ENCODE assay signal across 9 mouse cellular contexts in the genomic region with DNA sequence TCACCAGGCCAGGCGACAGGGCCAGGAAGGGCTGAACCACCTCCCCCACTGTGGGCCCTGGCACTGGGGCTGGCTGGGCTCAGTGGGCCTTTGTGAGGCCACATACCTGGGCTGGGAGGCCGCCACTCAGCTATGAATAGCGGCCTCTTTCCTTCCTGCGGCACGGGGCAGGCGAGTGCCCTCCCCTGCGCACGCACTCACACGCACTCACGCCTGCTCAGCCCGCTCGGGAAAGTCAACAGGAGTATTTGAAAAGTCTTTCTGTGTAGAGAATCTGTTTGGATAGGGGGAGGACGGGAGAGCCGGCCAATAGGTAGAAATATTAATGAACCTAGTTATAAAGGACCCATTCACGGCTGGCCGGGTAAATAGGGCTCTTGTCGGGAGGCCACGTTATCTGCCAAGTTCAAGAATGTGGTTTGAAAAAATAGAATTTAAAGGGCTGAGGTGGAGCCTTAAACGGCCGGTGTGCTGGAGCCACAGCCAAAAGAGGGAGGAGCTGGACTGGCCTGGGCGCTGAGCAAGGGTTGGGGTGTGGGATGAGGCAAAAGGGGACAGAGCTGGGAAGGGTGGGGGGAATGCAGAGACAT. TPM values are rescaled to one million over a fixed set of nuclear protein-coding genes. Genes with fewer than 3 reads are reported as not detected.
A peak's percentile ranks its signal among the peaks of the same experiment; 100 is the strongest.
DNase-seq lines count a peak whose midpoint lies in the region; ATAC-seq lines count a peak whose summit lies in the region.
"Had no signal": no experiment of that assay in that cellular context is flagged by ENCODE, and none has a peak within 500 bp of the region (broad histone marks: within the 10 kb centered on the region; RNA-seq: fewer than 3 reads in every experiment).

No protein-coding gene starts in this region.

- ATAC-seq in kidney, embryonic 16.5 days (ENCODE audit: low FRiP score, low TSS enrichment): peak; percentile 72; the same call in 1 of the 2 replicates
- ATAC-seq in CD4-positive, CD25-positive, alpha-beta regulatory T cell, adult 4 months: no peak
- no peak for ATAC-seq in megakaryocyte, adult 5-6 weeks (ENCODE audit: poor library complexity, severe bottlenecking)

- H3K4me1 ChIP-seq in forebrain, embryonic 10.5 days: peaks cover 17% of the 10 kb centered on the region
- H3K4me1 ChIP-seq in kidney, embryonic 16.5 days (ENCODE audit: insufficient read depth, low read length): peaks cover 2% of the 10 kb centered on the region; the same call in 1 of the 2 replicates

- H3K4me3 ChIP-seq in forebrain, embryonic 10.5 days: no peak overlapping the region
- no peak overlapping the region for H3K4me3 ChIP-seq in kidney, embryonic 16.5 days (ENCODE audit: low read length)

- no peak overlapping the region for H3K9ac ChIP-seq in kidney, embryonic 16.5 days (replicated peaks; ENCODE audit: low read length)

- DNase-seq in brain, adult 2 months (ENCODE audit: low read depth, low spot score): peak; percentile 18
- peak; percentile 19 for DNase-seq in forebrain, embryonic 10.5 days (ENCODE audit: extremely low spot score, low spot score)
- peak; percentile 38 for DNase-seq in lung, postnatal 14 days
- DNase-seq in thymus, adult 18-20 months: no peak
- DNase-seq in cerebellum, adult 9-11 months: no peak

- H3K27me3 ChIP-seq in forebrain, embryonic 10.5 days (ENCODE audit: poor library complexity, severe bottlenecking): no peaks in the 10 kb centered on the region
- no peaks in the 10 kb centered on the region for H3K27me3 ChIP-seq in kidney, embryonic 16.5 days (ENCODE audit: insufficient read depth, low read length)

- no peaks in the 10 kb centered on the region for H3K9me3 ChIP-seq in forebrain, embryonic 10.5 days
- H3K9me3 ChIP-seq in kidney, embryonic 16.5 days (ENCODE audit: low read length): no peaks in the 10 kb centered on the region

- H3K27ac ChIP-seq in forebrain, embryonic 10.5 days: peak overlapping the region; percentile 57
- no peak overlapping the region for H3K27ac ChIP-seq in kidney, embryonic 16.5 days (ENCODE audit: low read length)

- no peaks in the 10 kb centered on the region for H3K36me3 ChIP-seq in forebrain, embryonic 10.5 days (replicated peaks)
- no peaks in the 10 kb centered on the region for H3K36me3 ChIP-seq in kidney, embryonic 16.5 days (ENCODE audit: insufficient read depth, low read length)

- 67% methylated on average over 21 of the region's 21 CpGs for WGBS in forebrain, embryonic 10.5 days
- WGBS in kidney, embryonic 16.5 days: 40% methylated on average over 21 of the region's 21 CpGs

- no peak overlapping the region for H3K4me2 ChIP-seq in kidney, embryonic 16.5 days (replicated peaks; ENCODE audit: low read depth, low read length)

RNA-seq across cellular contexts. Expression of gene Kif12, which starts 14.4 kb away (rescaled TPM):
- polyA plus RNA-seq in forebrain, embryonic 10.5 days (2016; fragmentation: Nextera tagmentation; extraction: Ambion mirVana): not detected in 2 replicates
- 147 and 153 TPM in 2 replicates for polyA plus RNA-seq in kidney, embryonic 16.5 days (2015; fragmentation: Nextera tagmentation; extraction: Ambion mirVana)
- not detected for polyA plus RNA-seq in CD4-positive, CD25-positive, alpha-beta regulatory T cell, adult 4 months (2017; shearing (Covaris generic))
- total RNA-seq in megakaryocyte, adult 5-6 weeks (2015): not detected in 2 replicates
- not detected in 2 replicates for total RNA-seq in megakaryocyte, adult 5-6 weeks (2017)
- total RNA-seq: heart, postnatal 14 days had no signal

RNA-seq across cellular contexts. Expression of gene Col27a1, which starts 27.4 kb away (rescaled TPM):
- 2.8 and 3.1 TPM in 2 replicates for polyA plus RNA-seq in forebrain, embryonic 10.5 days (2016; fragmentation: Nextera tagmentation; extraction: Ambion mirVana)
- polyA plus RNA-seq in kidney, embryonic 16.5 days (2015; fragmentation: Nextera tagmentation; extraction: Ambion mirVana): 7.3 and 7.8 TPM in 2 replicates
- polyA plus RNA-seq in CD4-positive, CD25-positive, alpha-beta regulatory T cell, adult 4 months (2017; shearing (Covaris generic)): under 1 TPM; 0.33 to 0.75 TPM
- total RNA-seq in megakaryocyte, adult 5-6 weeks (2015): 0.23 and 0.42 TPM in 2 replicates
- 0.24 and 0.44 TPM in 2 replicates for total RNA-seq in megakaryocyte, adult 5-6 weeks (2017)

RNA-seq across cellular contexts. Expression of gene Ambp, which starts 31.8 kb away (rescaled TPM):
- not detected in 2 replicates for polyA plus RNA-seq in forebrain, embryonic 10.5 days (2016; fragmentation: Nextera tagmentation; extraction: Ambion mirVana)
- polyA plus RNA-seq in kidney, embryonic 16.5 days (2015; fragmentation: Nextera tagmentation; extraction: Ambion mirVana): 5.9 and 8.3 TPM in 2 replicates
- not detected for polyA plus RNA-seq in CD4-positive, CD25-positive, alpha-beta regulatory T cell, adult 4 months (2017; shearing (Covaris generic))
- not detected in 2 replicates for total RNA-seq in megakaryocyte, adult 5-6 weeks (2015)
- not detected in 2 replicates for total RNA-seq in megakaryocyte, adult 5-6 weeks (2017)
- total RNA-seq: heart, postnatal 14 days had no signal

Comparison
In these comparisons a context has a peak if more than half of its experiments do, and no peak if none do; other contexts are left out.
1. DNase-seq: peak in brain, adult 2 months (single experiment), forebrain, embryonic 10.5 days (single experiment) and lung, postnatal 14 days (single experiment); none in thymus, adult 18-20 months (0 of 2) and cerebellum, adult 9-11 months (single experiment).
2. RNA of gene Kif12, which starts 14.4 kb away (polyA plus RNA-seq): 147 to 153 TPM in kidney, embryonic 16.5 days; not detected in forebrain, embryonic 10.5 days and not detected in CD4-positive, CD25-positive, alpha-beta regulatory T cell, adult 4 months; every median in the first group is over 100 times any median in the second.